Mouse (Mus musculus) R1 (cell line): ENCODE measurements at regions not wholly inside any gene's neighbourhood (a gene's known extent, or its start where the extent isn't known, plus 50 kb on each side); places are given as distances from the start of the nearest gene placed in this dataset.
A peak's percentile ranks its signal among the peaks of the same experiment; 100 is the strongest.

ENCODE experiments used
- DNase-seq: peaks from one replicate; pipeline ENCODE4 v3.0.0-alpha.2; 2018; ENCODE audit warnings: low read depth, low spot score

DNA sequence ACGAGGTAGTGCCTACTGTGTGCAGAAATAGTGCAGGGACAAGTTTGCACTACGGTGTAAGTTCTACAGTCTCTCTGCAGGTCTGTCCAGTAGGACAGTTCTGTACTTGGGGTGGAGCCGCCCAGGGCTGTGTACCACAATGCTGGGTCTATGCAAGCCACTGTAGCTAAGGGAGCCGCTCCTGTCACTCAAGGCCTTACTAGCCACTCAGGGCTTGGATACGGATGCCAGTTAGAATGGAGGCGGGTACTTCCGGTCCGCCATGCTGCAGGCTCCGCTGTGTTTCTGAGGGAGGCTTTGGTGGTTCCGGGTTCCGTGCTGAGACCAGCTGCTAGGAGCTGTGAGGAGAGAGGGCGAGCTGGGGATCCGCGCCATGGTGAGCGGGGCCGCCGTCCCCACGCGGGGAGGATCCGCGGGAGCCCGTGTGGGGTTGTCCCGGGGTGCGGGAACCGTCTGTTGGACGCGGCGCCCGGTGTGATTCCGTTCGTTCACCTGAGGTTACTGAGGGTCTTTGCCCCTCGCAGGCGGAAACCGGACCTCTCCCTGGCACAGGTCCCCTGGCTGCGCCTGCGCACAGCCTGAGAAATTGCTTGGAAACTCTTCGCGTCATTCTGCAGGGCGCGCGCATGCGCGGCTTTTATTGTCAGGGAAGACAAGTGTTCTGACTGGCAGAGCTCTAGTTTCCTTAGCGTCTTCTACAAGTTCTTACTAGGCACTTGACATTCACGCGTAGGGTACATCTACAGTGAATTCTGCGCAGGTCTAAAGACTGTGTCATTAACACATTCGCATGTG lies 51.0 kb upstream of the Zfp873 start:
- peak; percentile 92 for DNase-seq
